Mouse (Mus musculus): ENCODE results near the gene Tmco1.

DNA sequence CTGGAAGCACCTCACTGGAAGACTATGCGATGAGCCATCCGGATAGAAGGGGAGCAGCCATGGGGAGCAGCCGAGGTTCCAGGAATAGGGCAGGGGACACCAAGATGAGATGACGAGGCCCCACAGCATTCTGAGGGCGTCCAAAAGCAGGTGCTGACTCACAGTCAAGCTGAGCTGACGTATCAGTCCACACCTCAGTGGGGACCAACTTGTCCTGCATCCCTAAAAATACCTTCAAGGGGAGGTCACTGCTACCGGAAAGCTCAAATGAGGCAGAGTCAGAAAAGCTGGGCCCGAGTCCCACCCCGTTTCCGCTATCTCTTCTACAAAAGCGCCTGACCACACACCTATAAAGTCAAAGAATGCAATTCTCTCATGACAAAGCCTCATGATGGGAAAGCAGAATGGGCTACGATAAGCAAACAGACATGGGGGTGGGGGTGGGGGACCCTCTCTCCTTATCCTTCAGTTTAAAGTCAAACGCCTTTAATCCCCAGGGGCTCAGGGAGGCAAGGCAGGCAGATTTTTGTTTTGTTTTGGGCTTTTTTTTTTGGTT, 28.9 kb upstream of the Tmco1 start:
- no peak for TF ChIP-seq CTCF (IDR thresholded peaks at IDR 0.05; ENCODE audit: control insufficient read depth, insufficient read depth, insufficient read length)
- no peak for TF ChIP-seq USF1 (IDR thresholded peaks at IDR 0.05; ENCODE audit: low read depth)

Measured in C2C12 (cell line).